Mouse (Mus musculus) midbrain, embryonic 14.5 days (tissue): Measurements from ENCODE around the gene 1500011B03Rik. TPM values are rescaled to one million over a fixed set of nuclear protein-coding genes. Genes with fewer than 3 reads are reported as not detected.
A peak's percentile ranks its signal among the peaks of the same experiment; 100 is the strongest.

ENCODE experiments used
- ATAC-seq: fragments of 200-750 bp; cut with Nextera tagmentation; 2 replicates; pipeline ENCODE4 v1.8.0; 2017; ENCODE audit warnings: moderate number of reproducible peaks, moderate library complexity; ENCODE audit not compliant: low FRiP score, low TSS enrichment
- DNase-seq: peaks from one replicate; pipeline ENCODE4 v3.0.0-alpha.2; 2015
- H3K27ac ChIP-seq: fragments of 300-500 bp; sonication (generic); replicated peaks from 2 replicates; pipeline ENCODE4 v1.5.1; 2014; ENCODE audit warnings: mild to moderate bottlenecking, low read depth, low read length, moderate library complexity
- H3K27me3 ChIP-seq: fragments of 300-500 bp; sonication (generic); 2 replicates; pipeline ENCODE4 v1.6.1; 2014; ENCODE audit warnings: low read length, control low read depth, mixed read lengths; ENCODE audit not compliant: control insufficient read depth, insufficient read depth
- H3K36me3 ChIP-seq: fragments of 300-500 bp; sonication (generic); 2 replicates; pipeline ENCODE4 v1.6.1; 2014; ENCODE audit warnings: low read length, control low read depth; ENCODE audit not compliant: control insufficient read depth, insufficient read depth
- H3K4me1 ChIP-seq: fragments of 300-500 bp; sonication (generic); 2 replicates; pipeline ENCODE4 v1.6.1; 2014; ENCODE audit warnings: mild to moderate bottlenecking, antibody characterized with exemption, low read length, control low read depth; ENCODE audit not compliant: control insufficient read depth, insufficient read depth
- H3K4me2 ChIP-seq: fragments of 300-500 bp; sonication (generic); 2 replicates; pipeline ENCODE4 v1.6.1; 2014; ENCODE audit warnings: mild to moderate bottlenecking, low read length, moderate library complexity
- H3K4me3 ChIP-seq: fragments of 300-500 bp; sonication (generic); replicated peaks from 2 replicates; pipeline ENCODE4 v1.5.1; 2014; ENCODE audit warnings: low read depth, low read length
- H3K9ac ChIP-seq: fragments of 300-500 bp; sonication (generic); replicated peaks from 2 replicates; pipeline ENCODE4 v1.6.1; 2014; ENCODE audit warnings: mild to moderate bottlenecking, low read length, moderate library complexity
- H3K9me3 ChIP-seq: fragments of 300-500 bp; sonication (generic); 2 replicates; pipeline ENCODE4 v1.6.1; 2016; ENCODE audit warnings: low read length, control low read depth, mixed read lengths; ENCODE audit not compliant: control insufficient read depth
- WGBS: fragments of 180-500 bp; shearing (Covaris S2); extraction: QIAGEN DNeasy Blood & Tissue Kit; methylation state at CpG from one replicate; pipeline ENCODE4 v1.1.7; 2014; 5-methylcytosine and 5-hydroxymethylcytosine counted together
- polyA plus RNA-seq: library from polyadenylated mRNA; unstranded; fragments of >200 nt; fragmentation: Nextera tagmentation; extraction: Ambion mirVana; gene quantifications from 2 replicates; pipeline ENCODE4 v1.2.1, GENCODE M21; 2014

Gene 1500011B03Rik
- polyA plus RNA-seq, 1 experiment from 2014 or later, result 276 TPM

GRCm38 (mm10) chr5:114796299-114797012 is 26.8 kb downstream of the 1500011B03Rik start:
- Histone ChIP-seq H3K4me1 (peaks cover 18% of the 10 kb centered on the region), H3K4me2 (peak overlapping the region; percentile 58), H3K4me3 (peak overlapping the region; percentile 27), H3K36me3 (peaks cover 79% of the 10 kb centered on the region), H3K9me3 (no peaks in the 10 kb centered on the region), H3K27ac (peak overlapping the region; percentile 76), H3K27me3 (no peaks in the 10 kb centered on the region), H3K9ac (peak overlapping the region; percentile 34; the same call in 1 of the 2 replicates)
- peak; percentile 58; the same call in 1 of the 2 replicates for ATAC-seq
- WGBS, result 4% methylated on average over 40 of the region's 40 CpGs
- peak; percentile 71 for DNase-seq

- H3K36me3 ChIP-seq, result peaks cover 79% of the 10 kb centered on the region
- H3K9ac ChIP-seq, result peak overlapping the region; percentile 34; the same call in 1 of the 2 replicates
- no peaks in the 10 kb centered on the region for H3K9me3 ChIP-seq
- ATAC-seq (no peak), DNase-seq (no peak)
- peak overlapping the region; percentile 58; the same call in 1 of the 2 replicates for H3K4me2 ChIP-seq
- H3K27me3 ChIP-seq, result no peaks in the 10 kb centered on the region
- WGBS, result 44% methylated on average over 9 of the region's 9 CpGs
- H3K4me1 ChIP-seq, result peaks cover 18% of the 10 kb centered on the region
- no peak overlapping the region for H3K4me3 ChIP-seq
- H3K27ac ChIP-seq, result no peak overlapping the region
These were observed 27.6 kb downstream of the 1500011B03Rik start for GRCm38 (mm10) chr5:114795653-114796052.

- 39% methylated on average over 9 of the region's 9 CpGs for WGBS
- DNase-seq, result no peak
- H3K4me3 ChIP-seq, result no peak overlapping the region
- ATAC-seq, result no peak
- H3K36me3 ChIP-seq, result peaks cover 75% of the 10 kb centered on the region
- H3K4me1 ChIP-seq, result peaks cover 18% of the 10 kb centered on the region
- H3K27me3 ChIP-seq, result no peaks in the 10 kb centered on the region
- no peak overlapping the region; the same call in 1 of the 2 replicates for H3K4me2 ChIP-seq
- H3K27ac ChIP-seq, result no peak overlapping the region
- H3K9me3 ChIP-seq, result no peaks in the 10 kb centered on the region
- no peak overlapping the region; the same call in 1 of the 2 replicates for H3K9ac ChIP-seq
These were observed 28.0 kb downstream of the 1500011B03Rik start for GRCm38 (mm10) chr5:114795231-114795630.

- no peak overlapping the region for H3K27ac ChIP-seq
- DNase-seq (no peak), ATAC-seq (no peak)
- H3K9ac ChIP-seq, result no peak overlapping the region
- peaks cover 18% of the 10 kb centered on the region for H3K4me1 ChIP-seq
- H3K9me3 ChIP-seq, result no peaks in the 10 kb centered on the region
- no peak overlapping the region for H3K4me2 ChIP-seq
- no peaks in the 10 kb centered on the region for H3K27me3 ChIP-seq
- 74% methylated on average over 4 of the region's 4 CpGs for WGBS
- H3K36me3 ChIP-seq, result peaks cover 71% of the 10 kb centered on the region
- H3K4me3 ChIP-seq, result no peak overlapping the region
These were observed 28.7 kb downstream of the 1500011B03Rik start for GRCm38 (mm10) chr5:114794609-114795008.

- no peak overlapping the region for H3K9ac ChIP-seq
- no peaks in the 10 kb centered on the region for H3K9me3 ChIP-seq
- 62% methylated on average over 7 of the region's 7 CpGs for WGBS
- no peak overlapping the region for H3K4me2 ChIP-seq
- H3K4me1 ChIP-seq, result peaks cover 18% of the 10 kb centered on the region
- DNase-seq, result no peak
- H3K27ac ChIP-seq, result no peak overlapping the region
- no peaks in the 10 kb centered on the region for H3K27me3 ChIP-seq
- no peak for ATAC-seq
- H3K4me3 ChIP-seq, result no peak overlapping the region
- H3K36me3 ChIP-seq, result peaks cover 71% of the 10 kb centered on the region
These were observed 30.0 kb downstream of the 1500011B03Rik start for GRCm38 (mm10) chr5:114793317-114793716.

GRCm38 (mm10) chr5:114785196-114785595 is 38.1 kb downstream of the 1500011B03Rik start:
- no peak overlapping the region for H3K4me3 ChIP-seq
- no peak overlapping the region for H3K4me2 ChIP-seq
- DNase-seq (no peak), ATAC-seq (no peak)
- WGBS, result 80% methylated on average over 5 of the region's 5 CpGs
- H3K4me1 ChIP-seq, result no peaks in the 10 kb centered on the region
- peaks cover 39% of the 10 kb centered on the region for H3K36me3 ChIP-seq
- H3K9ac ChIP-seq, result no peak overlapping the region
- no peak overlapping the region for H3K27ac ChIP-seq
- no peaks in the 10 kb centered on the region for H3K9me3 ChIP-seq
- no peaks in the 10 kb centered on the region for H3K27me3 ChIP-seq

- WGBS, result 84% methylated on average over 16 of the region's 16 CpGs
- Histone ChIP-seq H3K4me2 (no peak overlapping the region), H3K9ac (no peak overlapping the region), H3K4me3 (no peak overlapping the region), H3K27ac (no peak overlapping the region), H3K4me1 (no peaks in the 10 kb centered on the region), H3K27me3 (no peaks in the 10 kb centered on the region), H3K9me3 (no peaks in the 10 kb centered on the region), H3K36me3 (peaks cover 38% of the 10 kb centered on the region)
- DNase-seq (no peak), ATAC-seq (no peak)
These were observed 38.6 kb downstream of the 1500011B03Rik start for GRCm38 (mm10) chr5:114784622-114785165.

GRCm38 (mm10) chr5:114783405-114784163 is 39.7 kb downstream of the 1500011B03Rik start:
- Histone ChIP-seq H3K4me2 (no peak overlapping the region), H3K27me3 (no peaks in the 10 kb centered on the region), H3K9ac (no peak overlapping the region), H3K4me3 (no peak overlapping the region), H3K4me1 (no peaks in the 10 kb centered on the region), H3K36me3 (peaks cover 27% of the 10 kb centered on the region), H3K27ac (no peak overlapping the region), H3K9me3 (no peaks in the 10 kb centered on the region)
- ATAC-seq, result no peak
- DNase-seq, result no peak
- WGBS, result 89% methylated on average over 12 of the region's 12 CpGs
